Mouse (Mus musculus): ENCODE measurements around the gene 4921536K21Rik. TPM values are rescaled to one million over a fixed set of nuclear protein-coding genes. Genes with fewer than 3 reads are reported as not detected.

Gene 4921536K21Rik
- total RNA-seq (2018; cell fraction: chromatin; rRNA removed), result 1 to 10 TPM in 1 of 26 experiments, under 1 TPM in 6, not detected in 19; 0.21 to 1.2 (median 0.62) TPM
- under 1 TPM; 0.04 to 0.59 (median 0.26) TPM for total RNA-seq (2018; cell fraction: cytosol; rRNA removed)
- total RNA-seq (2018; cell fraction: nucleus; rRNA removed), result 1 to 10 TPM in 2 of 26 experiments, under 1 TPM in 20, not detected in 4; 0.24 to 1.4 (median 0.46) TPM
- polyA plus RNA-seq (2018), result 0.23 to 0.27 TPM (median 0.26 TPM) in 3 replicates

DNA sequence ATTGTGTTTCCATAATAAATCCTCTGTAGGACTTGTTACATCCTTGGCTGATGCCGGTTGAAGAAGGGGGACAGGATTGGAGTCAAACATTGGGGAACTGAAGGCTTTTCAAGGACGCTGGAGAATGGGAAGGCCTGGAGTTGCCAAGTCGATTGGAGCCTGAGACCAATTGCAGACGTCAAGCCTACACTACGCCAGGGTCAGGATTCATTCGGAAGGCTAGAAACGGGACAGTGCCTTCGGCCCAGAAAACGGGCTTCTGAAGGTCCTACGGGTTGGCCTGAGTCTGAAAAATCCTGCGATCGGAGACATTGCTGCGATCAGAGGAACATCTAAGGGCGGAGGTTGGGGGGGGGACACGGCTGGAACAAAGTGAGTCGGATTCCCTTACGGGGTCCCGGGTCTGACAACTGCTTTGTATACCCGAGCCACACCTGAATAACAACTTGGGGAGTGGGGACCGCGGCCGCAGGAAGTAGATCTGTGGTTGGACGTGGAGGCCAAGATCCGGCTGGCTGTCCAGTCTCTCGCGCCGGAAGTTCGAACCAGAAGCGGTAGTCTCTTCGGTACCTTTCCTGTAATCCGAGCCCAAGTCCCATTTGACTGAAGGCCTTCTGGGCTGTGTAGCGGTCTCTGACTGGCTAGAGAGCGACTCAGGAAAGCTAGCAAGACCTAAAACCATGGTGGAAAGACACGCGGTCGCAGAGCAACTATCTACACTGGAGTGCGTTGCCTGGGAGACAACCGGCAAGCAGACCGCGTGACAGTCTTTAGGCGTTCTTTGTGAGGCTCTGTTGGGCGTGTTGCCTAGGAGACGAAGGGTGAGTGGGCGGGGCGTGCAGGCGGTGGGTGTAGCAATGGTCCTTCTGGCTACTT lies at the start of gene 4921536K21Rik, which contains the start of gene Dusp18:
Gene 4921536K21Rik, minus strand, starts transcription at position 693 of the 876 bp plus-strand sequence.
Gene Dusp18, plus strand, starts transcription at position 835 of the 876 bp plus-strand sequence.
- 18% methylated on average over 46 of the region's 46 CpGs for WGBS (ENCODE audit: missing documents)
- H3K36me3 ChIP-seq (ENCODE audit: inconsistent target), result no peaks in the 10 kb centered on the region
- peak within 1 kb of the TSS; percentile 47 for H3K27ac ChIP-seq
- no peaks in the 10 kb centered on the region for H3K79me2 ChIP-seq (ENCODE audit: inconsistent target)
- H3K4me3 ChIP-seq (ENCODE audit: inconsistent target), result peak within 1 kb of the TSS; percentile 48

DNA sequence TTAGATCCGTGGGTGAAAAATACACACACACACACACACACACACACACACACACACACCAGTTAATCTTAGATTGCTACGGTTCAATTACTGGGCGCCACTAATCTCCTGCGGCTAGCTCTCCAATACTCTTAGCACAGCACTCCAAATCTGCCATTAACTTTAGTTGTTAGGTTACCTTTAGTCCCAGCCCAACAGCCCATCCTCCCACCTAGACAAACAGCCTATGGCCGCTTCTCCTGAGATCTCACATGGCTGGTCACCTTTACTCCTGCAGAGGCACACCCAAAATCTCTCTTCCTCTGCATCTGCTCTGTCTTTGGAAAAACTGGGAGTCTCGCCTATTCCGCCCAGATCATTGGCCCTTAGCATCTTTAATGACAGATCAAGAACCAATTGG lies 46.5 kb upstream of the 4921536K21Rik start:
- no peaks in the 10 kb centered on the region for H3K79me2 ChIP-seq (ENCODE audit: inconsistent target)
- no peaks in the 10 kb centered on the region for H3K36me3 ChIP-seq (ENCODE audit: inconsistent target)
- H3K27ac ChIP-seq, result no peak overlapping the region
- 96% methylated on average over 7 of the region's 7 CpGs for WGBS (ENCODE audit: missing documents)
- no peak overlapping the region for H3K4me3 ChIP-seq (ENCODE audit: inconsistent target)

DNA sequence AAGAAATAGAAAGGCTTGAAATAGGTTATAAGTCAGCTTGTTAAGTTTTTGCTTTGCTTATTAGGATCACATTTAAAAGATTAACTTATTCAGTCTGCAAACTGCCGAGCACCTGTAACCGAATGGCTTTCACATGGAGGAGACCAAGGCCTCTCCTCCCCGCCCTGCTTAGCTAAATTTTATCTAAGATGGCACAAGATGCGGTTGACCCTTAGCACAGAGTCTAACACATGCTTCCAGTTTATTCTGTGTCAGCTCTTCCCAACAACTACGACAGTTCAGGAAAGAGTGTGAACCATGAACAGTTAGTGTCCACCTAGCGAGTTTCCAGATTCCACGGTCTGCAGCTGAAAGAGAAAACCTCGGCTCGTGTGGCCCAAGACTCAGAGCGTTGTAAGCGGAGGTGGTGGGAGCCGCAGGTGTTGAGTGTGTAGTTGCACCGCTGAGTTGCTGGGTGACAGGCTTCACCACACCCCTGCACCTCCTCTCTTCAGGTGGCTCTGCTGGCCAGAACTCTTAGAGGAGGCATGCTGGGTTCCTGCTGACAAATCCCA lies 42.5 kb upstream of the 4921536K21Rik start:
- no peaks in the 10 kb centered on the region for H3K36me3 ChIP-seq (ENCODE audit: inconsistent target)
- no peak overlapping the region for H3K4me3 ChIP-seq (ENCODE audit: inconsistent target)
- 94% methylated on average over 13 of the region's 13 CpGs for WGBS (ENCODE audit: missing documents)
- no peak overlapping the region for H3K27ac ChIP-seq
- no peaks in the 10 kb centered on the region for H3K79me2 ChIP-seq (ENCODE audit: inconsistent target)

DNA sequence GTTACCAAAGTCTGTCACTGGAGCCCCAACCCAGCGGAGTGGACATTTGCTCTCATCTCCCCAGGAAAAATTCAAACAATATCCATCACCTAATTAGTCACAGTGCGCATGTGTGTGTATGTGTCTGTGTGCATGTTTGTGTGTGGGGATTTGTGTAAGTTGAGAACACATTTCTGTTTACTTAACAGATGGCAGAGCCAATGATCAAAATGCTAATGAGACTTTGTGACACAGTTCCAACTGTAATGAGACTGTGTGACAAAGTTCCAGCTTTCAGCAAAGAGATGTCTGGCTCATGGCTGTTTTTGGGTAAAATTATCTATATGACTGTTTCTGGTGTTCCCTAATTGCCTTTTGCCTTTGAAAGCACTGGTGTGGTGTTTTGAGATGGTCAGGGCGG lies 41.4 kb upstream of the 4921536K21Rik start:
- H3K4me3 ChIP-seq (ENCODE audit: inconsistent target), result no peak overlapping the region
- H3K36me3 ChIP-seq (ENCODE audit: inconsistent target), result no peaks in the 10 kb centered on the region
- no peaks in the 10 kb centered on the region for H3K79me2 ChIP-seq (ENCODE audit: inconsistent target)
- H3K27ac ChIP-seq, result no peak overlapping the region
- 95% methylated on average over 3 of the region's 3 CpGs for WGBS (ENCODE audit: missing documents)

DNA sequence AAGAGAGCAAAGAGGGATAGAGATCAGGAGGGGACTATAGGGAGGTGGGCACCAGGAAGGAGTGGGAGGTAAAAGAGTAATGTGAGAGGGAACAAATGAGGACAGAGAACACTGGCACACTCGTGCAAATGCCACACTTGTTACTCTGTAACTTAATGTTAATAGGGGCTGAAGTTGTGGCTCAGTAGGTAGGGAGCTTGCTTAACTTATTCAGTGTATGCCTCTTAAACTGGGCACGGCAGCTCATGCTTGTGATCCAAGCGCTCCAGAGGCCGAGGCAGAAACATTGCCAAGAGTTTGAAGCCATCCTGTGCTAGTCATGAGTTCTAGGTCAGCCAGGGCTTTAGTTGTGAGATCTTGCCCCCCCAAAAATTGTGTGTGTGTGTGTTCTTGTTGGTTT lies 40.2 kb upstream of the 4921536K21Rik start:
- H3K27ac ChIP-seq, result no peak overlapping the region

DNA sequence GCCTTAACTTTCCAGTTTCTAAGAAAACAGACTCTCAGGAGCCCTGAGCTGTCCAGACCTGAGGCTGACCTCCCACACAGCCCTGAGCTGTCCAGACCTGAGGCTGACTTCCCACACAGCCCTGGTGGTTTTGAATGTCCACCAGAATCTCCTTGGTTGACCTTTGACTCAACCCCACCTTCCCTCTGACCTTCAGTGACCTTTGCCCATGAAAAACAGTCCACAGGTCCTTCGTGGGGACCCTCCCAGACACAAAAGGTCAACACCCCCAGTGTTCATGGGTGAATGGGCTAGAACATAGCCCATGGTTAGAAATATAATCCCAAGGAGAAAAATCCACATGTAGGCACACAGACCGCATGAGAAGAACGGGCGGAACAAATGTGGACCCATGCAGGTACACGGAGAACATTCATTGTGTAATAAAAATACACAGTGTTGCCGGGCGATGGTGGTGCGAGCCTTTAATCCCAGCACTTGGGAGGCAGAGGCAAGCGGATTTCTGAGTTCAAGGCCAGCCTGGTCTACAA lies 38.9 kb upstream of the 4921536K21Rik start:
- Histone ChIP-seq H3K79me2 (ENCODE audit: inconsistent target) (peaks cover 9% of the 10 kb centered on the region; the same call in 1 of the 2 replicates), H3K4me3 (ENCODE audit: inconsistent target) (no peak overlapping the region), H3K27ac (no peak overlapping the region), H3K36me3 (ENCODE audit: inconsistent target) (no peaks in the 10 kb centered on the region)
- 97% methylated on average over 8 of the region's 9 CpGs for WGBS (ENCODE audit: missing documents)

More for the DNA sequence above, 40.2 kb upstream of the 4921536K21Rik start:
- 77% methylated on average over 4 of the region's 4 CpGs for WGBS (ENCODE audit: missing documents)
- no peaks in the 10 kb centered on the region for H3K79me2 ChIP-seq (ENCODE audit: inconsistent target)
- no peaks in the 10 kb centered on the region for H3K36me3 ChIP-seq (ENCODE audit: inconsistent target)
- H3K4me3 ChIP-seq (ENCODE audit: inconsistent target), result no peak overlapping the region

DNA sequence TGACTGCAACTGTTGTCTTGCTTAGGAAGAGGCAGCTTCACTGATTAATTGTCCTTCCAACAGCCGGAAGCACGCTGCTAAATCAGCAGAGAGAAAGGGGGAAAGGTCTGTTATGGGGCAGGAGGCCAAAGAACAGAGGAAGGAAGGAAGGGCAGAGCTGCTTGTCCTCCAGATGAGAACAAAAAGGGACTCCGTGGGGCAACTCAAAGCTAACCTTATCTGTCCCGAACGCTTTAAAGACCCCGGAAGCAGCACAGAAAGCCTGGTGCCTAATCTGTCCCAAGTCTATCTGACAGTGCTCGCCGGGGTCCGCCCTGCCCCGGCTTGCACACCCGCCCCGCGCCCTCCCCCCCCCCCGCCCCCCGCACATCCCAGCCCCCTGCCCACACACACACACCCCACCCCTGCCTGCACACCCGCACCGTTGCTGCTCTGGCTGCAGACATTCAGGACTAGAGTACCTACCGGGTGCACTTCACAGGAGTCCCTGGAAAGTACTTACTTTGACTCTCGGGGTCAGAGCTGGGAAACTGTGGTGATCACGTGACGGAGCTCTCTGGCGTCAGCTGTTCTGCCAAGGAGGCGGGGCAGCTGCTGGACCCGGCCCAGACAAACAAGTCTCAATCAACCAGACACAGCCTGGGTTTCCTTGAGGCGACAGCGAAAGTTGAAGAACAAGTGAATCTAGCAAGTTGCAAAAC lies 36.8 kb upstream of the 4921536K21Rik start, which contains the start of gene Tcn2:
Gene Tcn2, minus strand, starts transcription at position 649 of the 701 bp plus-strand sequence.
- WGBS (ENCODE audit: missing documents), result under 1% methylated on average over 15 of the region's 26 CpGs
- H3K79me2 ChIP-seq (ENCODE audit: inconsistent target), result peaks cover 10% of the 10 kb centered on the region; the same call in 1 of the 2 replicates
- peak within 1 kb of the TSS; percentile 57 for H3K4me3 ChIP-seq (ENCODE audit: inconsistent target)
- peaks cover 11% of the 10 kb centered on the region for H3K36me3 ChIP-seq (ENCODE audit: inconsistent target)
- peak within 1 kb of the TSS; percentile 42 for H3K27ac ChIP-seq

DNA sequence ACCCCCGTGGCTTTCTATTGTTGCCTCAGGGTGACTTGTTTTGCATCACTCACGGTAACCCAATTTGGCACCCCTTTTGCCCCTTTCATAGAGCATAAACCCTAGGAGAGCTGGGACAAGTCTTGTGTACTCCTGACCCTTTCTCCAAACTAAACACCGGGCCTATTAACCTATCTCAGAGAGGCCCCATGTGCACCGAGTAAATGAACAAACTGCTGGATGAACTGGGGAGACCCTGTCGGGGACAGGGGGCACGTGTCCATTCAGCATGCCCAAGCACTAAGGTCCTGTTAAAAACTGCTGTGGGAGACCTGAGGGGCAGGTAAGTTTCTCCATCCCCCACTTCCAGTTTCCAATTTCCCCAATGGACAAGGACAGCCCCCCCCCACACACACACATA lies 36.0 kb upstream of the 4921536K21Rik start:
- H3K36me3 ChIP-seq (ENCODE audit: inconsistent target), result peaks cover 18% of the 10 kb centered on the region
- H3K4me3 ChIP-seq (ENCODE audit: inconsistent target), result peak overlapping the region; percentile 57
- WGBS (ENCODE audit: missing documents), result 86% methylated on average over 6 of the region's 6 CpGs
- H3K79me2 ChIP-seq (ENCODE audit: inconsistent target), result peaks cover 10% of the 10 kb centered on the region; the same call in 1 of the 2 replicates
- H3K27ac ChIP-seq, result peak overlapping the region; percentile 42

DNA sequence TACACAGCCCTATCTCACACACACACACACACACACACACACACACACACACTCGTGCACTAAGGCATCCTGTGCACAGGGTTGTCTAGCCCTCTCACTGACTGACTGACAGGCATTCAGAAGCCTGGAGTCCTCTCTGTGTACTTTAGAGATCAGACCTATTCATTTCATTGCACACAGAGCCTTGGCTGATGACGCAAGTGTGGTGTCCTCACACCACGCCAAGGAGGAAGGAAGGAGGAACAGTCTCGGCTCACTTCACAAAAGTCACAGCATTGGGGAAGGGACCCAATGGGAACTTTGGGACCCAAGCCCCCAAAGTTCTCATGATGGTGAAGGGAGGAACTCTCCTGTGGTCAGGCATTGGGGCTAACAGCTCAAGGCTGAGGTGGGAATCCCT lies 35.1 kb upstream of the 4921536K21Rik start:
- H3K79me2 ChIP-seq (ENCODE audit: inconsistent target), result peaks cover 10% of the 10 kb centered on the region; the same call in 1 of the 2 replicates
- 9% methylated on average over 4 of the region's 4 CpGs for WGBS (ENCODE audit: missing documents)
- no peak overlapping the region for H3K27ac ChIP-seq
- H3K4me3 ChIP-seq (ENCODE audit: inconsistent target), result no peak overlapping the region
- H3K36me3 ChIP-seq (ENCODE audit: inconsistent target), result peaks cover 23% of the 10 kb centered on the region

DNA sequence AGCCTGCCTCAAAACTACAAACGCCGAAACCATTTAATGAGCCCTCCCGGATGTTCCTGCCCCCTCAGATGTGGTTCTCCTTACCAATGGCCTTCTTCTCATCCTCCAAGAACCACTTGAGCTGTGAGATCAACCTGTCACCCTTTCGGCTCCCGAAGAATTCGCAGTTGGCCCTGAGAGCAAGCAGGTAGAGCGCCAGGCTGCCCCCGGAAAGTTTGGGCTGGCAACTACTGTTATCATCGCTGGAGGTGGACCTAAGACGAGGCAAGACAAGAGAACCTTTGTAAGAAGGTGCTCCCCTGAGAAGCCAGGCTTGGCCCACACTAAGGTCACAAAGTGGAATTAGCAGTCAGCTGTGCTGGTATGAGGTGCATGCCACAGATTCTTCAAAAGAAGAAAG lies 31.0 kb upstream of the 4921536K21Rik start:
- WGBS (ENCODE audit: missing documents), result 93% methylated on average over 6 of the region's 10 CpGs
- H3K4me3 ChIP-seq (ENCODE audit: inconsistent target), result no peak overlapping the region
- peaks cover 10% of the 10 kb centered on the region; the same call in 1 of the 2 replicates for H3K79me2 ChIP-seq (ENCODE audit: inconsistent target)
- H3K27ac ChIP-seq, result no peak overlapping the region
- peaks cover 50% of the 10 kb centered on the region for H3K36me3 ChIP-seq (ENCODE audit: inconsistent target)

DNA sequence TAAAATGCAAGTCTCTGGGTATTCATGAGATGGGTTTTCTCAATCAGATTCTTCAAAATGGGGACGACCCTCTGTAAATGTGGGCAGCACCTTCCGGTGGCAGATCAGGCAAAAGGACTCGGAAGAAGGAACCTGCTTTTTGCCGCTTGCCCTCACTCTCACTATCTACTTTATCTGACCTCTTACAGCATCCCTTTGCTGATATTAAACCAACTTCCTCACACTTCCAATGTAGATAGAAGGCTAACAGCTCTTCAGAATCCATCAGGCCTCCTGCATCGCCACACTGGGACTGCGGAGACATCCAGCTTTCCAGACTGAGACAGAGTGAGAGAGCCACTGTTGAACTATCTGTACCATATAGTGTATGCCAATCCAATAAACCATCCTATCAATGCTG lies 27.8 kb upstream of the 4921536K21Rik start:
- H3K27ac ChIP-seq, result no peak overlapping the region
- no peak overlapping the region for H3K4me3 ChIP-seq (ENCODE audit: inconsistent target)
- H3K79me2 ChIP-seq (ENCODE audit: inconsistent target), result no peaks in the 10 kb centered on the region
- WGBS (ENCODE audit: missing documents), result 99% methylated on average over 6 of the region's 6 CpGs
- peaks cover 56% of the 10 kb centered on the region for H3K36me3 ChIP-seq (ENCODE audit: inconsistent target)

DNA sequence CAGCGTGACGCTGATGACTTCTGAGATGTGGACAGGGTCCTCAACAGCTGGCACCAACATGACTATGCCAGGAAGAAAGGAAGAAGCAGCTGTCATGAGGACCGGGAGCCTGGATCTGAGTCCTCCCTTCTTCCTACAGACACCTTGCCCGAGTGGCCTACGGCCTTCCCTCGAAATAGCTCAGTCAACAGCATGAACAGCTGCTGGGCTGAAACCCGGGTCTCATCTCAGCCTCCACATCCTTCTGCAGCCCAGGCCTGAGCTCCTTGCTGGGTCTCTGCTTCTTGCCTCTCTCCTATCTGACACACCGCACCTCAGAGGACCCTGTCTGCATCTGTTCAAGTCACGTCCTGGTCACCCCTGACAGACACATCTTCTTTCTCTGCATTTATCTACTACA lies 27.2 kb upstream of the 4921536K21Rik start:
- Histone ChIP-seq H3K36me3 (ENCODE audit: inconsistent target) (peaks cover 50% of the 10 kb centered on the region), H3K79me2 (ENCODE audit: inconsistent target) (no peaks in the 10 kb centered on the region), H3K27ac (no peak overlapping the region), H3K4me3 (ENCODE audit: inconsistent target) (no peak overlapping the region)
- 97% methylated on average over 9 of the region's 9 CpGs for WGBS (ENCODE audit: missing documents)

DNA sequence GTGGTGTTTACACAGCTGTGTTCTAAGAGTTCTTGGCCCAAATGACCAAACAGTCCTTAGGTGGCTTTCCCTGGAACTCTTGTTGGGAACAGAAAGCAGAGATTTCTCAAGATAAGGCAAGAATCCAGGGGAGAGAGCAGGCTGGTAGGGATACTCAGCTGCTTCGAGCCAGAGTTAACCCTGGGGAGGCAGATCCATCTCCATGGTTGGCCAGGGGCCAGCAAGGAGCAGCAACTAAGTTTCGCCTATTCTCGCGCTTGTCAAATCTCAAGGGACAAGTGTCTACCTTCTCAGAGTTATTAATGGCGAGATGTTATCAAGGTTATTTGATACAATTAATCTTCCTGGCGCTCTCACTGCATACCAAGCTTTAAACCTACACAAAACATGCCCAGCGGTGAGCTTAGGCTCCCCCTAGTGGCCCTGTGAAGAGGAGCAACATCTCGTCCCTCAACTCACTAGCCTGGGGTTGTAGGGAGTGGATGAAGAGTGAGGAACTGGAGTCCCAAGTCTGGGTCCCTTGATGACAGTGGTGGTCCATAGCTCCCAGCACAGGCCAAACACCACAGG lies 26.5 kb upstream of the 4921536K21Rik start:
- Histone ChIP-seq H3K27ac (no peak overlapping the region), H3K36me3 (ENCODE audit: inconsistent target) (peaks cover 42% of the 10 kb centered on the region), H3K4me3 (ENCODE audit: inconsistent target) (no peak overlapping the region), H3K79me2 (ENCODE audit: inconsistent target) (no peaks in the 10 kb centered on the region)
- 42% methylated on average over 8 of the region's 8 CpGs for WGBS (ENCODE audit: missing documents)

DNA sequence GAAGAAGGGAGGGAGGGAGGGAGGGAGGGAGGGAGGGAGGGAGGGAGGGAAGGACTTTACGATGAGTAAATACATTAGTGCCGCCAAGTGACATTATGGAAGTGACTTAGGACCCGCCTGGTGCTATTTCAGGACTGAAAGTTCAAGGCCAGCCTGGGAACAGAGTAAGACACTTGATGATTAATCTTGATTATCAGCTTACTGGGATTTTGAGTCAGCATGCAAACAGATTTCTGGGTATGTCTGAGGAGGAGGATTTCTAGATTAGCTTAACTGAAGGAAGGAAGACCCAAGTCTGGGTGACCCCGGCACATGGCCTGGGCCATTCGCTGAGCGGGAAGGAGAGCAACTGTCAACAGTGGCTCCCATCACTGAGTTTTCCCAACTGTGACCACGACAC lies 25.6 kb upstream of the 4921536K21Rik start:
- Histone ChIP-seq H3K36me3 (ENCODE audit: inconsistent target) (peaks cover 34% of the 10 kb centered on the region), H3K27ac (no peak overlapping the region), H3K4me3 (ENCODE audit: inconsistent target) (no peak overlapping the region), H3K79me2 (ENCODE audit: inconsistent target) (no peaks in the 10 kb centered on the region)
- WGBS (ENCODE audit: missing documents), result 88% methylated on average over 7 of the region's 7 CpGs

Data from macrophage (primary cell).